Mouse (Mus musculus): ENCODE results near the gene Trappc4. TPM values are rescaled to one million over a fixed set of nuclear protein-coding genes. Genes with fewer than 3 reads are reported as not detected.

Gene Trappc4
- polyA plus RNA-seq, 1 experiment from 2014 or later, result 165 TPM

DNA sequence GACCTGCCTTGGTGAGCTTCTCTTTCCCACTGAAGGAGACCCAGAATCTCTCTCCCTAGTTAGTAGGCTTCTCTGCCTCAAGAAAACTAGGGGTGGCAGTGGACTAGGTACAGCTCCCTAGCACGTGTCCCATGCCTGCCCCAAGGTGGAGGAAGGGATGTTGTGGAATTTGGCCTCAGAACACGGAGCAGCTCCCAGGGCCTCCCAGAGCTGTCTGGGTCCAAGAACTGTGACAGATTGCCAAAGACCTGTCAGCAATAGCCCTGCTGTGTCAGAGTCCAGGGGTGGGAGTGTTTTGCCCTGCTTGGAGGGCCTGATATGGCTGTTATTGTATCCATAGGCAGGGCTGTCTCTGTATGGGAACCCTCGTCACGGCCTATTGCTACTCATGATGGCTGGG lies 6.3 kb downstream of the Trappc4 start:
- Histone ChIP-seq H3K36me3 (peaks cover 58% of the 10 kb centered on the region), H3K27me3 (0 out of 2 replicates have a peak, but pooled peaks cover 5% of the 10 kb centered on the region), H3K9ac (no peak overlapping the region), H3K4me2 (no peak overlapping the region), H3K4me3 (no peak overlapping the region), H3K27ac (no peak overlapping the region), H3K9me3 (no peaks in the 10 kb centered on the region), H3K4me1 (peaks cover 24% of the 10 kb centered on the region)
- 87% methylated on average over 4 of the region's 4 CpGs for WGBS
- ATAC-seq (ENCODE audit: insufficient number of reproducible peaks, insufficient read depth, low FRiP score, low TSS enrichment, low read depth), result no peak

DNA sequence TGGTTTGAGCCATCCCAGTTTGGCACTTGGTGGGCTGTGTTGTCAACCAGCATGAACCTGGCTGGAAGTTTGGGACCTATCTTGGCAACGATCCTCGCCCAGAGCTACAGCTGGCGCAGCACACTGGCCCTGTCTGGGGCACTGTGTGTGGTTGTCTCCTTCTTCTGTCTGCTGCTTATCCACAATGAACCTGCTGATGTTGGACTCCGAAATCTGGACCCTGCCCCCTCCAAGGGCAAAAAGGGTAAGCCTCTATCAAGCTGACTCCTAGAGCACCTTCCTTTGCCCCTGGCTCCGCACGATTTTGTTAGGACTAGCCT lies 7.6 kb downstream of the Trappc4 start:
- H3K4me2 ChIP-seq, result no peak overlapping the region
- ATAC-seq (ENCODE audit: insufficient number of reproducible peaks, insufficient read depth, low FRiP score, low TSS enrichment, low read depth), result no peak
- WGBS, result 89% methylated on average over 6 of the region's 6 CpGs
- H3K36me3 ChIP-seq, result peaks cover 48% of the 10 kb centered on the region
- H3K9ac ChIP-seq, result no peak overlapping the region
- no peak overlapping the region for H3K4me3 ChIP-seq
- H3K27me3 ChIP-seq, result 0 out of 2 replicates have a peak, but pooled peaks cover 5% of the 10 kb centered on the region
- H3K27ac ChIP-seq, result no peak overlapping the region
- H3K4me1 ChIP-seq, result peaks cover 17% of the 10 kb centered on the region
- H3K9me3 ChIP-seq, result no peaks in the 10 kb centered on the region

DNA sequence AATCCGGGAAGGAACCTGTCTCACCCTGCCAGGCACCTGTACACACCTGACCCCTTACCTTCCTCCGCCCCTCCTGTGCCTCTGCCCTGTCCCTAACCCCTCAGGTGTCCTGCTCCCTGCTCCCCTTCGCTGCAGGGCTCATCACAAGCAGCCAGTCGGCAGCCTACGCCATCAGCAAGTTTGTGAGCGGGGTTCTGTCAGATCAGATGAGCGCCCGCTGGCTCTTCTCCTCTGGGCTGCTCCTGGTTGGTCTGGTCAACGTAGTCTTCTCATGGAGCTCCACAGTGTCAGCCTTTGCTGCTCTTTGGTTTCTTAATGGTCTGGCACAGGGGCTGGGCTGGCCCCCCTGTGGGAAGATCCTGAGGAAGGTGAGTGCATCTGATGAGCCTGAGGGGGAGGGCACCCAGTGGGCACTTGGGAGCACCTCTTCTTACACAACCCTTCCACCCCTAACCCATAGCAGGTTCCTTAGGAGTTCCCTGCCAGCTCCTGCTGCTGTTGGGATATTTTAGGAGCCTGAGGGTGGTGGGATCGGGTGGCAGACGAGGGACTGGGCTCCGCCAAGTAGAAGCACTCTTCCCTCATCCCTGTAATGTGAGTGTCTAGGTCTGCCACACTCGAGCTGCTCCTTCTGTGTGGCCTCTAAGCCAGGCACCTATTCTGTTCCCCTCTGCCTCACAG lies 8.1 kb downstream of the Trappc4 start:
- ATAC-seq (ENCODE audit: insufficient number of reproducible peaks, insufficient read depth, low FRiP score, low TSS enrichment, low read depth), result no peak
- Histone ChIP-seq H3K27ac (no peak overlapping the region), H3K9me3 (no peaks in the 10 kb centered on the region), H3K9ac (no peak overlapping the region), H3K4me2 (no peak overlapping the region), H3K27me3 (0 out of 2 replicates have a peak, but pooled peaks cover 5% of the 10 kb centered on the region), H3K4me3 (no peak overlapping the region), H3K36me3 (peaks cover 43% of the 10 kb centered on the region), H3K4me1 (peaks cover 17% of the 10 kb centered on the region)
- WGBS, result 74% methylated on average over 13 of the region's 13 CpGs

DNA sequence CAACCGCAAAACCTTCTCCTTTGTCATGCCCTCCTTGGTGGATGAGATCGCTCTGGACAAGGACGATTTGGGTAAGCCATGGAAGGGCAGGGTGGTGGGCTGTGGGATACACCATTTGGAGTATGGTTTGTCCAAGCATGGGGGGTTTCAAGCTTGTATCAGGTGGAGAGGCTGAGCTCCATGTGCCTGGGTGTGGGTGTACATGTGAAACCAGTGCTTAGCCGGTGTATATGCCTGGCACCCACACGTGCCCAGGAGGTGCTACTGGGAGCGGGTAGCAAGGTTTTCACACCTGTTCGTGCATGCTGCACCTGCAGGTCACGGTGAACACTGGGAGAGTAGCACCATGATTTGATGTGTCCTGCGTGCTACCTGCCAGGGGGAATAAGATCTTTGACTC lies 8.8 kb downstream of the Trappc4 start:
- peak overlapping the region; percentile 17; the same call in 1 of the 2 replicates for H3K27ac ChIP-seq
- peaks cover 36% of the 10 kb centered on the region for H3K36me3 ChIP-seq
- no peaks in the 10 kb centered on the region for H3K9me3 ChIP-seq
- H3K4me3 ChIP-seq, result peak overlapping the region; percentile 75; the same call in 1 of the 2 replicates
- H3K27me3 ChIP-seq, result 0 out of 2 replicates have a peak, but pooled peaks cover 5% of the 10 kb centered on the region
- H3K4me1 ChIP-seq, result peaks cover 17% of the 10 kb centered on the region
- peak overlapping the region; percentile 82; the same call in 1 of the 2 replicates for H3K9ac ChIP-seq
- H3K4me2 ChIP-seq, result peak overlapping the region; percentile 98
- 84% methylated on average over 9 of the region's 9 CpGs for WGBS
- no peak for ATAC-seq (ENCODE audit: insufficient number of reproducible peaks, insufficient read depth, low FRiP score, low TSS enrichment, low read depth)

DNA sequence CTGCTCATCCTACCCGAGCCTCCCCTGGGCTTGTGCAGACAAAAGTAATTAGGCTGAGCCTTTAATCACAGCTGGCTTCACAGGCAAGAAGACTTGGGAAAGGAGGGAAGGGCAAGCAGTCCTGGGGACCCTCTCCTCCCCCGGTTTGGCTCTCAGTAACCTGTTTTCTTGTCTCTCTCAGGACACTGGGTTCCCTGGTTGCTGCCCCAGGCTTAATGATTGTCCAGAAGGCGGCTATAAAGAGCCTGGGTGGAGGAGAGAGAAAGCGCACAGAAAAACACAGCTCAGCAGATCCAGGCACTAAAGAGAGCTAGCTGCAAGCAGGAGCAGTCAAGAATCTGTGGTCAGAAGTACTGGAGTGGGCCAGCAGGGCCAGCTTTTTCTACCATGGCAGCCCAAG lies 9.3 kb downstream of the Trappc4 start:
- WGBS, result 13% methylated on average over 4 of the region's 4 CpGs
- H3K27ac ChIP-seq, result peak overlapping the region; percentile 17; the same call in 1 of the 2 replicates
- peaks cover 31% of the 10 kb centered on the region for H3K36me3 ChIP-seq
- no peaks in the 10 kb centered on the region for H3K9me3 ChIP-seq
- 0 out of 2 replicates have a peak, but pooled peaks cover 5% of the 10 kb centered on the region for H3K27me3 ChIP-seq
- H3K4me3 ChIP-seq, result peak overlapping the region; percentile 75
- ATAC-seq (ENCODE audit: insufficient number of reproducible peaks, insufficient read depth, low FRiP score, low TSS enrichment, low read depth), result no peak
- peaks cover 17% of the 10 kb centered on the region for H3K4me1 ChIP-seq
- H3K9ac ChIP-seq, result peak overlapping the region; percentile 82
- peak overlapping the region; percentile 98 for H3K4me2 ChIP-seq

DNA sequence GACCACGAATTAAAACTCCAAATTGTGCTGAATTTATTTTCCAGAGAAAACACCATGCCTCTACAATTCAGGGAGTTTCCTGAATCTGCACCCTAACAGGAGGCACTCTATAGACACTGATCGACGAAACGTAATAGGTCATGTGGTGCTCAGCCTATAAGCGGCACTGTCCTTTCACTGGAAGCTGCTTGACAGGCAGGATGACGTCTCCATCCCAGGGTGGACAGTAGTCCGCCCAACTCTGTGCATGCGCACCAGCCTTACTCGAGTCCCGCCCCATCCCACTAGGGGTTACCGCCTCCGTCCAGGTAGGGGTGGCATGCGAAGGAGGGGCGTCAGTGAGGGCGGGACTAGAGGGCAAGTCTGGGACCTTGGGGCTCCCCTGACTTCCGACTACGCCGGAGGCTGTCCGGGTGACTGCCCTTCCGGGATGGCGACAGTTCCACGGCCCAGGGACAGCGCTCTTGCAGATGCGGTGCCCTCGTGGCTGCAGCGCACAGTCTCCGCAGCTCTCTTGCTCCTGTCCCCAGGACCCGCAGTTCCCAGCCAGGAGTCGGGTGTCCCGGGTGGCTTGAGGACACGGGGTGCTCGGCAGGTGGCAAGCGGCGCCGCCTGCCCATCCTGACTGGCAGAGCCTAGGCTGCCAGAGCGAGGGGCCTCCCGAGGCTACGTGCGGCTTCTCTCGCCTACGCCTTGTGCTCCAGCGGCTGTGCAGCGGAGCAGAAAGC lies 10.6 kb downstream of the Trappc4 start, which contains the start of gene Slc37a4:
TSS of gene Slc37a4 (plus strand) at position 169 of the 728 bp plus-strand sequence.
- WGBS, result under 1% methylated on average over 43 of the region's 43 CpGs
- Histone ChIP-seq H3K27me3 (0 out of 2 replicates have a peak, but pooled peaks cover 5% of the 10 kb centered on the region), H3K4me2 (peak within 1 kb of the TSS; percentile 98), H3K9ac (peak within 1 kb of the TSS; percentile 82), H3K27ac (peak within 1 kb of the TSS; percentile 62), H3K4me1 (peaks cover 17% of the 10 kb centered on the region), H3K36me3 (peaks cover 29% of the 10 kb centered on the region), H3K9me3 (no peaks in the 10 kb centered on the region), H3K4me3 (peak within 1 kb of the TSS; percentile 75)
- ATAC-seq (ENCODE audit: insufficient number of reproducible peaks, insufficient read depth, low FRiP score, low TSS enrichment, low read depth), result peak; percentile 95

DNA sequence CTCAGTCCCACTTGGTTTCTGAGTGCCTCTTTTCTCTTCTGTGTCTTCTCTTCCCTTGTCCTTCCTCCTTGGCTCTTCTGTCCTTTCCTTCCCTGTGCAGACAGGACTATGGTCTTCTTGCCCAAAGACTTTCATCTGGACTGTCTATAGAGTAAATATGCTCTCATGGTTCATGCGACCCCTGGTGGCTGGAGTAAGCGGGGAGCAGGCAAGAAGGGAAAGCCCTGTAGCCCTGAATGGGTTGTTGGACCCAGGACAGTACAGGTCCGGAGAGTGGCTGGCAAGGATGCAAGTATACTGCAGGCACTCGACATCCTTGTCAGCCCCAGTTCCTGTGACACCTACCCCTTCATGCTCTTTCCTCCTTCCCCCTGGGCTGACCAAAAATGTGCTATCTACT lies 15.9 kb downstream of the Trappc4 start:
- no peak overlapping the region for H3K4me2 ChIP-seq
- H3K4me3 ChIP-seq, result no peak overlapping the region
- ATAC-seq (ENCODE audit: insufficient number of reproducible peaks, insufficient read depth, low FRiP score, low TSS enrichment, low read depth), result no peak
- no peak overlapping the region for H3K27ac ChIP-seq
- no peak overlapping the region for H3K9ac ChIP-seq
- H3K36me3 ChIP-seq, result peaks cover 61% of the 10 kb centered on the region
- WGBS, result 43% methylated on average over 4 of the region's 4 CpGs
- H3K27me3 ChIP-seq, result no peaks in the 10 kb centered on the region
- no peaks in the 10 kb centered on the region; the same call in 1 of the 2 replicates for H3K4me1 ChIP-seq
- no peaks in the 10 kb centered on the region for H3K9me3 ChIP-seq

DNA sequence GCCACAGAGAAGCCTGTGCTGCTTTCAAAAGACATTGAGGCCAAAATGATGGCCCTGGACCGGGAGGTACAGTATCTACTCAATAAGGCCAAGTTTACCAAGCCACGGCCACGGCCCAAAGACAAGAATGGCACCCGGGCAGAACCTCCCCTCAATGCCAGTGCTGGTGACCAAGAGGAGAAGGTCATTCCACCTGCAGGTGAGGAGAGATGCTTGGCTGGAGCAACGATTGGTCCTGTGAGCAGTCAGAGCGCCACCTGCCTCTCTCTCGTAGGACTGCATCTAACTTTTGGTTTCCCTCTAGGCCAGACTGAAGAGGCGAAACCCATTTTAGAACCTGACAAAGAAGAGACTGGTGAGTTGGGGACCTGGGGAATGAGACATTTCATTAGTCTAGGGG lies 18.1 kb downstream of the Trappc4 start:
- Histone ChIP-seq H3K27ac (no peak overlapping the region), H3K4me1 (no peaks in the 10 kb centered on the region), H3K4me2 (no peak overlapping the region), H3K9ac (no peak overlapping the region), H3K9me3 (no peaks in the 10 kb centered on the region), H3K4me3 (no peak overlapping the region), H3K27me3 (no peaks in the 10 kb centered on the region), H3K36me3 (peaks cover 83% of the 10 kb centered on the region)
- 63% methylated on average over 8 of the region's 8 CpGs for WGBS
- no peak for ATAC-seq (ENCODE audit: insufficient number of reproducible peaks, insufficient read depth, low FRiP score, low TSS enrichment, low read depth)

DNA sequence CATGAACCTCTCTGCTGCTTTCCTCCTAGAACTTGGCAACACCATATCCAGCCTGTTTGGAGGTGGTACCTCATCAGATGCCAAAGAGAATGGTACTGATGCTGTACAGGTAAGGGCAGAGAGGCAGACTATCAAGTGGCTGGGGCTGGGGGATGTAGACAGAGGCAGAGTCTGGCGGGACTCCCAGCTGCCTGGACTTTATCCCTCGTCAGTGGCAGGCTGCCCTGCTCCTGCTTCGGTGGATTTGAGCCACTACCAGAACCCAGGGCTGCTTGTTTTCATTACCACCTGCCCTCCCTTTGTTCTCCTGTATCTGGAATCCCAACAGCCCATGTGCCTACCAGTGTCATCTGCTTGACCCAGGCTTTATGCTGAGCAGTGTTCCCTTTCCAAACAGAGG lies 20.2 kb downstream of the Trappc4 start:
- no peak for ATAC-seq (ENCODE audit: insufficient number of reproducible peaks, insufficient read depth, low FRiP score, low TSS enrichment, low read depth)
- Histone ChIP-seq H3K36me3 (peaks cover 97% of the 10 kb centered on the region), H3K27me3 (no peaks in the 10 kb centered on the region), H3K9me3 (no peaks in the 10 kb centered on the region), H3K9ac (no peak overlapping the region), H3K27ac (no peak overlapping the region), H3K4me3 (no peak overlapping the region), H3K4me1 (no peaks in the 10 kb centered on the region), H3K4me2 (no peak overlapping the region)
- 79% methylated on average over 3 of the region's 3 CpGs for WGBS

DNA sequence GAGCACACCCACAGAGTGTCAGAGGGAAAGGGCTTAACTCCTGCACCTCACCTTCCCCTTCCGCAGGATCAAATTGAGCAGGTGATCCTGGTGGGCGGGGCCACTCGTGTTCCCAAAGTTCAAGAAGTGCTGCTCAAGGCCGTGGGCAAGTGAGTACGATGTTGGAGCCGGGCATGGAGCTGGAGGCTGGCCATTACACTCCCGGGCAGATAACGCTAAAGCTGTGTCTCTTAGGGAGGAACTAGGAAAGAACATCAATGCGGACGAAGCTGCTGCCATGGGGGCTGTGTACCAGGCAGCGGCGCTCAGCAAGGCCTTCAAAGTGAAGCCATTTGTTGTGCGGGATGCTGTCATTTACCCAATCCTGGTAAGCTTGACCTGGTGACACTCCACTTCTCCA lies 22.8 kb downstream of the Trappc4 start:
- H3K4me2 ChIP-seq, result no peak overlapping the region
- H3K9ac ChIP-seq, result no peak overlapping the region
- H3K4me3 ChIP-seq, result no peak overlapping the region
- no peaks in the 10 kb centered on the region for H3K9me3 ChIP-seq
- WGBS, result 93% methylated on average over 13 of the region's 13 CpGs
- no peaks in the 10 kb centered on the region for H3K27me3 ChIP-seq
- peaks cover 11% of the 10 kb centered on the region for H3K4me1 ChIP-seq
- H3K36me3 ChIP-seq, result peaks cover 91% of the 10 kb centered on the region
- no peak overlapping the region for H3K27ac ChIP-seq
- ATAC-seq (ENCODE audit: insufficient number of reproducible peaks, insufficient read depth, low FRiP score, low TSS enrichment, low read depth), result no peak

DNA sequence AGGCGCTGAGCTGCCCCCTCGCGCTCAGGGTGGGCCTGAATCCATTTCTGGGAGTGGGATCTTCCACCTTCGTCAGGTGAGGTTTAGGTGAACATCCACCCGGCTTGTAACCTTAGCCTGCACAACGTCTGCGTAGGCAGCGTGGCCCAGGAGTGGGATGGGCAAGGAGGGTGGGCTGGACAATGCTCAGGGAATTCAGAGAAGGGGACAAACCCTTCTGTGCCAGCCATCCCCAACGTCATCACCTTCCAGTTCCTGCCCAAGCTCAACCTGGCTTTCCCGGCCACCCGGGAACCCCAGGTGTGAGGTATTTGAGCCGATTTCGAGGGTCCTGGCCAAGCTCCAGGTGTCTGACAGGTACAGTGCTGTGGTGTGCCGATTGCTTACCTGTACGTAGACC lies 27.5 kb downstream of the Trappc4 start:
- 7% methylated on average over 15 of the region's 15 CpGs for WGBS
- Histone ChIP-seq H3K36me3 (peaks cover 44% of the 10 kb centered on the region), H3K4me2 (peak overlapping the region; percentile 86), H3K9me3 (no peaks in the 10 kb centered on the region), H3K4me3 (peak overlapping the region; percentile 89), H3K27me3 (no peaks in the 10 kb centered on the region), H3K27ac (peak overlapping the region; percentile 87), H3K9ac (peak overlapping the region; percentile 95), H3K4me1 (peaks cover 17% of the 10 kb centered on the region)
- peak; percentile 22; the same call in 1 of the 2 replicates for ATAC-seq (ENCODE audit: insufficient number of reproducible peaks, insufficient read depth, low FRiP score, low TSS enrichment, low read depth)

Measured in embryonic facial prominence, embryonic 13.5 days (tissue).